Mouse (Mus musculus) frontal cortex, postnatal 25 days (tissue): ENCODE data around the gene Trim15.
"Not testable (repeated sequence)": the region's sequence is repeated elsewhere in the genome, so short reads cannot be mapped to it uniquely, and the experiment has no call there.

Source experiments
- DNase-seq, 2 experiments: peaks; one replicate each; pipeline ENCODE4 v3.0.0; 2022; ENCODE audit warnings: low spot score in 2 of 2

The Trim15 gene

GRCm38 (mm10) chr17:36866719-36867527 lies at the start of gene Trim15:
TSS of gene Trim15 (minus strand) at chr17:36867210.
- DNase-seq = no peak

- DNase-seq = peak; percentile 45 to 49
Observed at GRCm38 (mm10) chr17:36915076-36915475, 48.1 kb upstream of the Trim15 start.

- peak; percentile 56 to 71 for DNase-seq
Observed at GRCm38 (mm10) chr17:36914108-36914507, 47.1 kb upstream of the Trim15 start.

GRCm38 (mm10) chr17:36912031-36912430 lies 45.0 kb upstream of the Trim15 start:
- DNase-seq = no peak

GRCm38 (mm10) chr17:36909802-36910201 lies 42.8 kb upstream of the Trim15 start:
- DNase-seq = no peak

GRCm38 (mm10) chr17:36908235-36908634 lies 41.2 kb upstream of the Trim15 start:
- DNase-seq = no peak

- DNase-seq = no peak
Observed at GRCm38 (mm10) chr17:36903651-36904050, 36.6 kb upstream of the Trim15 start.

GRCm38 (mm10) chr17:36900691-36901090 lies 33.7 kb upstream of the Trim15 start:
- DNase-seq = no peak

- no peak for DNase-seq
Observed at GRCm38 (mm10) chr17:36900001-36900400, 33.0 kb upstream of the Trim15 start.

- DNase-seq = no peak
Observed at GRCm38 (mm10) chr17:36899376-36899775, 32.4 kb upstream of the Trim15 start.

- no peak for DNase-seq
Observed at GRCm38 (mm10) chr17:36897552-36898205, 30.7 kb upstream of the Trim15 start, which contains the start of gene Trim31. TSS of gene Trim31 (plus strand) at chr17:36898118.

- DNase-seq = no peak
Observed at GRCm38 (mm10) chr17:36897065-36897464, 30.1 kb upstream of the Trim15 start.

- DNase-seq = peak in 1 of 2 experiments; percentile 9
Observed at GRCm38 (mm10) chr17:36896583-36896982, 29.6 kb upstream of the Trim15 start.

- DNase-seq = no peak
Observed at GRCm38 (mm10) chr17:36893387-36893786, 26.4 kb upstream of the Trim15 start.

- no peak for DNase-seq
Observed at GRCm38 (mm10) chr17:36892362-36892761, 25.4 kb upstream of the Trim15 start.

GRCm38 (mm10) chr17:36891496-36891895 lies 24.5 kb upstream of the Trim15 start:
- DNase-seq = not testable (repeated sequence)

- no peak for DNase-seq
Observed at GRCm38 (mm10) chr17:36890073-36890903, 23.3 kb upstream of the Trim15 start, which contains the start of gene Trim40. TSS of gene Trim40 (minus strand) at chr17:36890123.

- no peak for DNase-seq
Observed at GRCm38 (mm10) chr17:36885132-36885790, 18.3 kb upstream of the Trim15 start.

GRCm38 (mm10) chr17:36883350-36883749 lies 16.3 kb upstream of the Trim15 start:
- DNase-seq = no peak

GRCm38 (mm10) chr17:36874636-36875035 lies 7.6 kb upstream of the Trim15 start:
- no peak for DNase-seq
